Mouse (Mus musculus): ENCODE results near the gene Micu1. TPM values are rescaled to one million over a fixed set of nuclear protein-coding genes. Genes with fewer than 3 reads are reported as not detected.
"Not testable (repeated sequence)": the region's sequence is repeated elsewhere in the genome, so short reads cannot be mapped to it uniquely, and the experiment has no call there.

Gene Micu1
- polyA plus RNA-seq, 1 experiment from 2014 or later: 56.2 TPM

- WGBS: 39% methylated on average over 13 of the region's 13 CpGs
- ATAC-seq (ENCODE audit: low FRiP score, low TSS enrichment): peak; percentile 76
- Histone ChIP-seq H3K4me1 (replicated peaks; ENCODE audit: control insufficient read depth, insufficient read depth) (no peaks in the 10 kb centered on the region), H3K4me3 (ENCODE audit: low read depth, low read length) (no peak overlapping the region), H3K36me3 (ENCODE audit: control insufficient read depth, insufficient read depth, low read length) (peaks cover 3% of the 10 kb centered on the region; the same call in 1 of the 2 replicates), H3K9me3 (ENCODE audit: control insufficient read depth, low read length) (no peaks in the 10 kb centered on the region), H3K9ac (ENCODE audit: low read length) (no peak overlapping the region), H3K27me3 (ENCODE audit: control insufficient read depth, insufficient read depth, low read length) (no peaks in the 10 kb centered on the region), H3K27ac (replicated peaks) (no peak overlapping the region), H3K4me2 (replicated peaks; ENCODE audit: low read depth) (no peak overlapping the region)
- TF ChIP-seq CTCF (IDR thresholded peaks at IDR 0.05; ENCODE audit: low read depth): peak; percentile 100
- TF ChIP-seq EP300 (optimal IDR thresholded peaks at IDR 0.05): no peak
- peak; percentile 88 for DNase-seq (ENCODE audit: low spot score)
Observed at GRCm38 (mm10) chr10:59864884-59865726, 162.8 kb downstream of the Micu1 start.

GRCm38 (mm10) chr10:59868266-59868665, 166.0 kb downstream of the Micu1 start:
- H3K4me3 ChIP-seq (ENCODE audit: low read depth, low read length): no peak overlapping the region
- no peaks in the 10 kb centered on the region for H3K4me1 ChIP-seq (replicated peaks; ENCODE audit: control insufficient read depth, insufficient read depth)
- TF ChIP-seq EP300 (optimal IDR thresholded peaks at IDR 0.05) (no peak), CTCF (IDR thresholded peaks at IDR 0.05; ENCODE audit: low read depth) (no peak)
- DNase-seq (ENCODE audit: low spot score) (no peak), ATAC-seq (ENCODE audit: low FRiP score, low TSS enrichment) (no peak)
- no peak overlapping the region for H3K4me2 ChIP-seq (replicated peaks; ENCODE audit: low read depth)
- WGBS: 63% methylated on average over 11 of the region's 11 CpGs
- peaks cover 3% of the 10 kb centered on the region; the same call in 1 of the 2 replicates for H3K36me3 ChIP-seq (ENCODE audit: control insufficient read depth, insufficient read depth, low read length)
- H3K27ac ChIP-seq (replicated peaks): no peak overlapping the region
- H3K9ac ChIP-seq (ENCODE audit: low read length): no peak overlapping the region
- H3K9me3 ChIP-seq (ENCODE audit: control insufficient read depth, low read length): no peaks in the 10 kb centered on the region
- H3K27me3 ChIP-seq (ENCODE audit: control insufficient read depth, insufficient read depth, low read length): no peaks in the 10 kb centered on the region

DNA sequence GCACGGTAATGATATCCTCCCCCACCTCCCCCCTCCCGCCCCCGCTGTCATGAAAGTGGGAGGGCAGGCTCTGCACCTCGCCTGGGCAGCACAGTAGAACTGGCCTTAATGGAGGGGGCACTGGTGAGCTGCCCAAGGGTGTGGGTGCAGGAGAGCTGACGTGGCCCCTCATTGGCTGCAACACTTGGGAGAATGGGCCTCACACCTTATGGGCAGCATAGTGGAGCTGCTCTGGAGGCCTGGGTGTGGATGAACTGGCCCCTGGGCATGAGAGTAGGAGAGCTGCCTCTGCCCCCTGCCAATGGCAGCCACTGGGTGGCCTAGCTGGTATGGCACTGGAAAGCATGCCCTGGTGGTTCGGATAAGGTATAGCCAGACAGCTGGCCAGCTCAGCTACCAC, 167.8 kb downstream of the Micu1 start:
- Histone ChIP-seq H3K27me3 (ENCODE audit: control insufficient read depth, insufficient read depth, low read length) (no peaks in the 10 kb centered on the region), H3K4me2 (replicated peaks; ENCODE audit: low read depth) (no peak overlapping the region), H3K36me3 (ENCODE audit: control insufficient read depth, insufficient read depth, low read length) (no peaks in the 10 kb centered on the region), H3K9ac (ENCODE audit: low read length) (no peak overlapping the region), H3K4me3 (ENCODE audit: low read depth, low read length) (no peak overlapping the region), H3K4me1 (replicated peaks; ENCODE audit: control insufficient read depth, insufficient read depth) (no peaks in the 10 kb centered on the region), H3K9me3 (ENCODE audit: control insufficient read depth, low read length) (no peaks in the 10 kb centered on the region), H3K27ac (replicated peaks) (no peak overlapping the region)
- DNase-seq (ENCODE audit: low spot score) (no peak), ATAC-seq (ENCODE audit: low FRiP score, low TSS enrichment) (peak; percentile 21; the same call in 1 of the 2 replicates)
- WGBS: 86% methylated on average over 6 of the region's 6 CpGs
- TF ChIP-seq EP300 (optimal IDR thresholded peaks at IDR 0.05) (no peak), CTCF (IDR thresholded peaks at IDR 0.05; ENCODE audit: low read depth) (no peak)

DNA sequence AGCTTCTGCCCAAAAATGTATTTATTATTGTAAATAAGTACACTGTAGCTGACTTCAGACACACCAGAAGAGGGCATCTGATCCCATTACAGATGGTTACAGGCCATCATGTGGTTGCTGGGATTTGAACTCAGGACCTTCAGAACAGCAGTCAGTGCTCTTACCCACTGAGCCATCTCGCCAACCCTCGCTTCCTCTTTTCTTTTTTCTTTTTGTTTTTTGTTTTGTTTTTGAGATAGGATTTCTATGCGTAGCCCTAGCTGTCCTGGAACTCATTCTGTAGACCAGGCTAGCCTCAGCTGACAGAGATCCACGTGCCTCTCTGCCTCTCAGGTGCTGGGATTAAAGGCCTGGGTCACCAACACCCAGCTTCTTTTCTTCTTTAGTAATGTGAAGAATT, 170.4 kb downstream of the Micu1 start:
- ATAC-seq (ENCODE audit: low FRiP score, low TSS enrichment); H3K36me3 ChIP-seq (ENCODE audit: control insufficient read depth, insufficient read depth, low read length); H3K4me2 ChIP-seq (replicated peaks; ENCODE audit: low read depth); H3K9ac ChIP-seq (ENCODE audit: low read length); H3K9me3 ChIP-seq (ENCODE audit: control insufficient read depth, low read length); H3K27me3 ChIP-seq (ENCODE audit: control insufficient read depth, insufficient read depth, low read length); H3K4me1 ChIP-seq (replicated peaks; ENCODE audit: control insufficient read depth, insufficient read depth); DNase-seq (ENCODE audit: low spot score); H3K4me3 ChIP-seq (ENCODE audit: low read depth, low read length): not testable (repeated sequence)
- WGBS: 88% methylated on average over 4 of the region's 4 CpGs
- 0 out of 2 replicates have a peak overlapping the region, but pooled peaks have one; percentile 13 for H3K27ac ChIP-seq (replicated peaks)

GRCm38 (mm10) chr10:59873206-59873605, 170.9 kb downstream of the Micu1 start:
- Histone ChIP-seq H3K27ac (replicated peaks) (0 out of 2 replicates have a peak overlapping the region, but pooled peaks have one; percentile 13), H3K9me3 (ENCODE audit: control insufficient read depth, low read length) (no peaks in the 10 kb centered on the region), H3K4me1 (replicated peaks; ENCODE audit: control insufficient read depth, insufficient read depth) (no peaks in the 10 kb centered on the region), H3K4me2 (replicated peaks; ENCODE audit: low read depth) (no peak overlapping the region), H3K9ac (ENCODE audit: low read length) (no peak overlapping the region), H3K36me3 (ENCODE audit: control insufficient read depth, insufficient read depth, low read length) (no peaks in the 10 kb centered on the region), H3K4me3 (ENCODE audit: low read depth, low read length) (no peak overlapping the region), H3K27me3 (ENCODE audit: control insufficient read depth, insufficient read depth, low read length) (no peaks in the 10 kb centered on the region)
- TF ChIP-seq EP300 (optimal IDR thresholded peaks at IDR 0.05): no peak
- TF ChIP-seq CTCF (IDR thresholded peaks at IDR 0.05; ENCODE audit: low read depth): no peak
- ATAC-seq (ENCODE audit: low FRiP score, low TSS enrichment) (peak; percentile 25; the same call in 1 of the 2 replicates), DNase-seq (ENCODE audit: low spot score) (peak; percentile 47)
- 58% methylated on average over 5 of the region's 5 CpGs for WGBS

DNA sequence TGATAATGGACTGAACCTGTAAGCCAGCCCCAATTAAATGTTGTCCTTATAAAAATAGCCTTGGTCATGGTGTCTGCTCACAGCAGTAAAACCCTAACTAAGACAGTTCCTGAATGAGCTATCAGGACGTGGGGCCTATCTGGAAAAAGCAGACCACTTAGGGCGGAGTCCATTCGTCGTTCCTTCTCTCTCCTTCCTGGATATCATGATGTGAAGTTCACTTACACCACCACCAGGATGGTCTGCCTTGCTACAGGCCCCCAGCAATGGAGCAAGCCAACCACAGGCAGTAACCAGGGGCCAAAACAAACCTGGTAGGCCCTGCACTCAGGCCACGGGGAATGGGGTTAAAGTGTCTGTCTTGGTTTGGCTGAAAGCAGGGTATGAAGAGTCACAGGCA, 171.3 kb downstream of the Micu1 start:
- H3K4me2 ChIP-seq (replicated peaks; ENCODE audit: low read depth): peak overlapping the region; percentile 21
- H3K4me3 ChIP-seq (ENCODE audit: low read depth, low read length): no peak overlapping the region
- no peaks in the 10 kb centered on the region for H3K36me3 ChIP-seq (ENCODE audit: control insufficient read depth, insufficient read depth, low read length)
- H3K27ac ChIP-seq (replicated peaks): 0 out of 2 replicates have a peak overlapping the region, but pooled peaks have one; percentile 30
- no peaks in the 10 kb centered on the region for H3K4me1 ChIP-seq (replicated peaks; ENCODE audit: control insufficient read depth, insufficient read depth)
- H3K9me3 ChIP-seq (ENCODE audit: control insufficient read depth, low read length): no peaks in the 10 kb centered on the region
- DNase-seq (ENCODE audit: low spot score): no peak
- TF ChIP-seq CTCF (IDR thresholded peaks at IDR 0.05; ENCODE audit: low read depth): no peak; the same call in 1 of the 2 replicates
- no peak for TF ChIP-seq EP300 (optimal IDR thresholded peaks at IDR 0.05)
- H3K9ac ChIP-seq (ENCODE audit: low read length): no peak overlapping the region
- WGBS: 63% methylated on average over 5 of the region's 5 CpGs
- ATAC-seq (ENCODE audit: low FRiP score, low TSS enrichment): no peak
- no peaks in the 10 kb centered on the region for H3K27me3 ChIP-seq (ENCODE audit: control insufficient read depth, insufficient read depth, low read length)

Measured in stomach, postnatal 0 days (tissue).